Mouse (Mus musculus): ENCODE measurements at regions not wholly inside any gene's neighbourhood (a gene's known extent, or its start where the extent isn't known, plus 50 kb on each side); places are given as distances from the start of the nearest gene placed in this dataset.

DNA sequence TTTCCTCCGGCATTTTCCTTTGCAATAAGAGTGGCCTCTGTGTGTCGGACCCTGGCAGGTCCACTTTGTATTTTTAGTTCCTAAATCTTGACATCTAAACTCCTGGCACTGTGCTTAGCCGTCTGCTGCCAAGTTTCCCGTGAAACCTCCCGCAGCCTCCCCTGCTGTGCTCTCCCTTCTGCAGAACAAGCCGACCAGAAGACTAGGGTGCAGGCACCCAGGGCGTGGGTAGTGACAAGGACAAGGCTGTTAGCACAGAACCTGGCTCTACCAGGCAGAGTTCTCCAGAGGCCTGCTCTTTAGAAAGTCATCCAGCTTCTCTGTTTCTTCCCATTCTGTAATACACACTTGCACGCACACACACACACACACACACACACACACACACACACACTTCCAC is 274.8 kb downstream of the Vrk1 start:
- TF ChIP-seq CTCF (IDR thresholded peaks at IDR 0.05 in 2 of 3, conservative IDR thresholded peaks at IDR 0.05 in 1 of 3; ENCODE audit: control insufficient read depth in 1 of 3, insufficient read depth in 1 of 3, low read depth in 2 of 3, low read length in 3 of 3, poor library complexity in 1 of 3, severe bottlenecking in 1 of 3), result no peak
- no peak for TF ChIP-seq EP300 (IDR thresholded peaks at IDR 0.05; ENCODE audit: low read depth in 1 of 2, low read length in 2 of 2)
- TF ChIP-seq MXI1 (IDR thresholded peaks at IDR 0.05; ENCODE audit: low read depth, low read length), result no peak
